Mouse (Mus musculus): Measurements from ENCODE around the gene Grap.
"Not testable (repeated sequence)": the region's sequence is repeated elsewhere in the genome, so short reads cannot be mapped to it uniquely, and the experiment has no call there.

Grap gene

GRCm38 (mm10) chr11:61652686-61653447, at the start of gene Grap:
Gene Grap (plus strand): TSS chr11:61653265.
- peak; percentile 55 for DNase-seq

- DNase-seq = no peak
Measured at GRCm38 (mm10) chr11:61608072-61608471, 45.0 kb upstream of the Grap start.

- DNase-seq = no peak
Measured at GRCm38 (mm10) chr11:61611197-61611596, 41.9 kb upstream of the Grap start.

- DNase-seq = peak; percentile 32
Measured at GRCm38 (mm10) chr11:61612116-61612635, 40.9 kb upstream of the Grap start.

- peak; percentile 27 for DNase-seq
Measured at GRCm38 (mm10) chr11:61614401-61614800, 38.7 kb upstream of the Grap start.

DNA sequence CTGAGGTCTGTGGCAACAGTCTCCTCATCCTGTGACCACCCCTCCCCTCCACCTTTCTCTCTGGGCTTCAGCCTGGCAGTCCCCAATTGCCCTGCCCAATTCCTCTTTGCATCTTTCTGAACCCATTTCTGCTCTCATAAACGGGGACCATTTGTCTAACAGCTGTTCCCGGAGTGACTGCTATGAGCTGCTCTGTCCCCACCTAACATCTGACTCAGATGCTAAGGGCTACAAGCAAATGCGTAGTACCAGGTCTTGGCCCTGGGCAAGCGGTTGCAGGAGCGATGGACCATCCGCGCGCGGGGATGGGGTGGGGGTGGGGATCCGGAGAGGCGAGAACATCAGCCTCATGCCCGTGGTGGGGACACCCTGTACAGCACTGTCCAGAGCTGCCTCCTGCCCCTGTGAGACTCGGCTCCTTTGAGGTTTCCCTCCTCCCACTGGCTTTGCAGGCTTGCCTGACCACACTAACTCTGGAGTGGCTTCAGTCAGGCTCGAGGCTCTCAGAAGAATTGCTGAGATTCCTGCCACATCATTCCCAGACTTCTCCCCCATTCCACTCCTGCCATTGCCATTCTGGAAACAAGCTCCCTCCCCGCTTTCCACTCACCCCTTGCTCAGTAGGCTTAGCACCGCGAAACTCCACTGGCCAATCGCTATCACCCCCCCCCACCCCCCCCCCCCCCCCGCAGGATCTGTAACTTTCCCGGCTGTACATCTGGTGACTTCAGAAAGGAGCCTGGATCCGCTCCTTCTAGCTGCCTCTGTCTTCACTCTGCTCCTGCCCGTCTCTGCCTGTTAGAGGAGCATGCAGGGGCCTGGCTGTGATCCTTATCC, 37.2 kb upstream of the Grap start:
- DNase-seq = peak; percentile 55

GRCm38 (mm10) chr11:61616523-61617292, 36.4 kb upstream of the Grap start:
- DNase-seq = no peak

- no peak for DNase-seq
Measured at GRCm38 (mm10) chr11:61617293-61617975, 35.6 kb upstream of the Grap start.

- peak; percentile 48 for DNase-seq
Measured at GRCm38 (mm10) chr11:61618131-61618530, 34.9 kb upstream of the Grap start.

GRCm38 (mm10) chr11:61618571-61618970, 34.5 kb upstream of the Grap start:
- no peak for DNase-seq

GRCm38 (mm10) chr11:61619356-61619755, 33.7 kb upstream of the Grap start:
- no peak for DNase-seq

DNA sequence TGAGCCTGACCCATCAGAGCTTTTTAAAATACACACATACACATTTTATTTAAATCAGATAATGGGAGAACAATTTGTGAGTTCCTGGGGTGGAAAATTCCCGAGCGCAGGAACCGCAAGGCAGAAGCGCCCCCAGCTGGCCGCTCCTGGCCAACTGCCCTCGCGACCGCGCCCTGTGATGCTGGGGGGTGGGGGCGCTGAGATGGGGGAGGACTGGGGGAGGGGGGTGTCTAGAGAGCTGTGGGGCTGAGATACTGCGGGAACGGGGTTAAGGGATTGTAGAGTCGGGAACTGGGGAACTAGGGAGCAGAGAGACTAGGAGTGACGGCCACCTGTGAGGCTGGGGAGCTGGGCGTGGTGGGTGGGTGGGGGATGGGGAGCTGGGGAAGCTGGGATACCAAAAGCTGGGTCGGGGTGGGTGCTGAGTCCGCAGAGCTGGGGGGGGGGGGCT, 33.2 kb upstream of the Grap start:
- DNase-seq = peak; percentile 91

DNA sequence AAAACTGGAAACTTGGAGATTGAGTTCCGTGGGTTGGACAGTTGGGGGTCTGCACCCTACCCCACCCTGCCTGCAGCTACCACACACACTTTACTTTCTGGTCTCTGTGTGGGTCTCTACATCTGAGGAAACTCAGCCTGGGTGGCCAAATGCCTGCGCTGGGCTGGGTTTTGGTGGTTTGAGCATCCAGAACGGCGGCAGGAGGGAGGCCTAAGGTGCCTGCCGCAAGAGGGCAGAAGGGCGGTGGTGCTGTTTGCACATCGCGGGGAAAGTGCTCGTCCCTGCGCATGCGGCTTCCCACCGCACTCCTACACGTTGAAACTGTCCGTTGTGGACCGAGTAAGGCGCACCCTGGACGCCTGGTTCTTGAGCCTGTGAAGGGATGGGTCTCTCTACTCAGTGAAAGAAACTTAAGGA, 32.8 kb upstream of the Grap start:
- DNase-seq = peak; percentile 93

- DNase-seq = no peak
Measured at GRCm38 (mm10) chr11:61620762-61621161, 32.3 kb upstream of the Grap start.

DNA sequence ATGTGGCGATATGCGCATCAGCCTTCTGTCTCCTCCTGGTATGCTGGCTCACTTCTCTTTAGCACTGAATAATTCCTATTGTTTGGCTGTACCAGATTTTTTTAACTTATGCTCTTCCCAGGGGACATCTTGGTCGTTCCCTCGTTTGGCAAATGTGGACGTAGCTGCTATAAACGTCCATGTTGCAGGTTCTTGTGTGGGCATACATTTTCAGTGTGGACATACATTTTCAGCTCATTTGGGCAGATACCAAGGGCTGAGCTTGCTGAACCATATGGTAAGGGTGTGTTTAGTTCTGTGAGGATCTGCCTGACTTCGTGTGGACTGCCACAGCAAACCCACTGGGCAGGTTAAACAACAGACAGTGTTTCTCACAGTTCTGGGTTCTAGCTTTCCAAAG, 27.9 kb upstream of the Grap start:
- DNase-seq = no peak

- DNase-seq = no peak
Measured at GRCm38 (mm10) chr11:61626509-61626908, 26.6 kb upstream of the Grap start.

- peak; percentile 45 for DNase-seq
Measured at GRCm38 (mm10) chr11:61629621-61630020, 23.4 kb upstream of the Grap start.

GRCm38 (mm10) chr11:61636309-61636708, 16.8 kb upstream of the Grap start:
- DNase-seq = not testable (repeated sequence)

- DNase-seq = no peak
Measured at GRCm38 (mm10) chr11:61637413-61637812, 15.7 kb upstream of the Grap start.

- no peak for DNase-seq
Measured at GRCm38 (mm10) chr11:61637856-61638255, 15.2 kb upstream of the Grap start.

DNA sequence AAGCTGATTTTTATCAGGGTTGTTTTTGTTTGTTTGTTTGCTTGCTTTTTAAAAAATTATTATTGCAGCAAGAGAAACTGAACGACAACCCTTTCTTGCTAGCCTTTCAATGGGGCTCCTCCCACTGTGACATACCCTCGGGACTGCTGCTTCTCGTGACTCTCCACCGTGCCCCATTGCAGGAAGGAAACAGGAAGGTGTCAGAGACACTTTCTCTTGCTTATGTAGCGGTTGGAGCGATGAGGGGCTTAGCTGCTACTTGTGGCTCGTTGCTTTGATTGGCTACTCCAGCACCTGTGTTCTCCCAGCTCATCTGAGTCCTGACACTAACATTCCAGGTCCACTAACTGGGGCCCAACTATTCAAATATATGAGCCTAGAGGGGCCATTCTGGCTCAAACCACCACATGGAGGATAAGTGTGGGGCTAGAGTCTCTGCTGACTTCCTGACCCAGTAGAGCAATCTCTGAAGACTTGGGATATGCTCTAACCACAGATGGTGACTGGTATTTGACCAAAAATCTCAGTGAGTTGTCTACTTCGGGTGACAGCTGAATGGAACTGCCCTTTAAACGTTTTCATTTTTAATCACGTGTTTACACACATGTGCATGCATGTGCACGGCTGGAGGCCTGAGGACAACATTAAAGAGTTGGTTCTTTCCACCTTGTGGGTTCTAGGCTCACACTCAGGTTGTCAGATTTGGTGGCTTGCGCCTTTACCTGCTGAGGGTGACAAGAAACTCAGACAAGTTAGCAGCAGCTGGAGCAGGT, 14.1 kb upstream of the Grap start:
- DNase-seq = no peak

Data from kidney, postnatal 10 days (tissue).